Mouse (Mus musculus): Measurements from ENCODE around the gene Arvcf. TPM values are rescaled to one million over a fixed set of nuclear protein-coding genes. Genes with fewer than 3 reads are reported as not detected.

Arvcf gene
- polyA plus RNA-seq, 1 experiment from 2014 or later = 25.6 TPM

GRCm38 (mm10) chr16:18337261-18337660 is 10.7 kb upstream of the Arvcf start:
- no peak for TF ChIP-seq CTCF (IDR thresholded peaks at IDR 0.05)
- H3K27me3 ChIP-seq = no peaks in the 10 kb centered on the region
- POLR2A ChIA-PET = no interaction called here
- ATAC-seq (no peak), DNase-seq (ENCODE audit: low read depth, low spot score) (no peak)
- in situ Hi-C loops (cut with MboI; ENCODE audit: low pct_unique_long_range_greater_than_20kb) = no loop called here
- CTCF ChIA-PET = no interaction called here

GRCm38 (mm10) chr16:18339866-18340265 is 8.1 kb upstream of the Arvcf start:
- H3K27me3 ChIP-seq = no peaks in the 10 kb centered on the region
- ChIA-PET POLR2A (no interaction called here), CTCF (no interaction called here)
- TF ChIP-seq CTCF (IDR thresholded peaks at IDR 0.05) = no peak
- in situ Hi-C loops (cut with MboI; ENCODE audit: low pct_unique_long_range_greater_than_20kb) = loop anchor here (10.0 kb wide), 1 partner anchor 175 kb away; no protein-coding TSS in a partner anchor
- ATAC-seq = no peak
- no peak for DNase-seq (ENCODE audit: low read depth, low spot score)

GRCm38 (mm10) chr16:18341605-18342004 is 6.4 kb upstream of the Arvcf start:
- in situ Hi-C loops (cut with MboI; ENCODE audit: low pct_unique_long_range_greater_than_20kb) = loop anchor here (10.0 kb wide), 1 partner anchor 173 kb away; no protein-coding TSS in a partner anchor
- DNase-seq (ENCODE audit: low read depth, low spot score) = no peak
- ChIA-PET CTCF (no interaction called here), POLR2A (no interaction called here)
- H3K27me3 ChIP-seq = no peaks in the 10 kb centered on the region
- no peak for TF ChIP-seq CTCF (IDR thresholded peaks at IDR 0.05)
- ATAC-seq = no peak

DNA sequence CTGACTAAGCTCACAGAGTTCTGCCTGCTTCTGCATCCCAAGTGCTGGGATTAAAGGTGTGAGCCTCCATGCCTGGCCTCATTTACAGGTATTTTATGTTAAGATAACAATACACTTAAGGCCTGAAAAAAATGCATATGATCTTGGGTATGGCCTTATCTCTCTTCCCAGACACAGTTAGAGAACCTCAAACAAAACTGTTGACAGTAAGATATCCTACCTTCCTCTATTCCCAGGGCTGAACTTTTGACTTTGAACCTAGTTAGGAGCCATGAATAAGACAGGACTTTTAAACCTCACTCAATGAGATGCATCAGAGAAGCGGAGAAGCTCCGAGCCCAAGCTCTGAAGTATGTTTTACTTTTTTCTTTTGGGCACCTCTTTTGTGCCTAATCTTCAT is 5.9 kb upstream of the Arvcf start:
- in situ Hi-C loops (cut with MboI; ENCODE audit: low pct_unique_long_range_greater_than_20kb) = loop anchor here (10.0 kb wide), 1 partner anchor 173 kb away; no protein-coding TSS in a partner anchor
- ChIA-PET CTCF (no interaction called here), POLR2A (no interaction called here)
- no peak for TF ChIP-seq CTCF (IDR thresholded peaks at IDR 0.05)
- ATAC-seq (no peak), DNase-seq (ENCODE audit: low read depth, low spot score) (no peak)
- no peaks in the 10 kb centered on the region for H3K27me3 ChIP-seq

DNA sequence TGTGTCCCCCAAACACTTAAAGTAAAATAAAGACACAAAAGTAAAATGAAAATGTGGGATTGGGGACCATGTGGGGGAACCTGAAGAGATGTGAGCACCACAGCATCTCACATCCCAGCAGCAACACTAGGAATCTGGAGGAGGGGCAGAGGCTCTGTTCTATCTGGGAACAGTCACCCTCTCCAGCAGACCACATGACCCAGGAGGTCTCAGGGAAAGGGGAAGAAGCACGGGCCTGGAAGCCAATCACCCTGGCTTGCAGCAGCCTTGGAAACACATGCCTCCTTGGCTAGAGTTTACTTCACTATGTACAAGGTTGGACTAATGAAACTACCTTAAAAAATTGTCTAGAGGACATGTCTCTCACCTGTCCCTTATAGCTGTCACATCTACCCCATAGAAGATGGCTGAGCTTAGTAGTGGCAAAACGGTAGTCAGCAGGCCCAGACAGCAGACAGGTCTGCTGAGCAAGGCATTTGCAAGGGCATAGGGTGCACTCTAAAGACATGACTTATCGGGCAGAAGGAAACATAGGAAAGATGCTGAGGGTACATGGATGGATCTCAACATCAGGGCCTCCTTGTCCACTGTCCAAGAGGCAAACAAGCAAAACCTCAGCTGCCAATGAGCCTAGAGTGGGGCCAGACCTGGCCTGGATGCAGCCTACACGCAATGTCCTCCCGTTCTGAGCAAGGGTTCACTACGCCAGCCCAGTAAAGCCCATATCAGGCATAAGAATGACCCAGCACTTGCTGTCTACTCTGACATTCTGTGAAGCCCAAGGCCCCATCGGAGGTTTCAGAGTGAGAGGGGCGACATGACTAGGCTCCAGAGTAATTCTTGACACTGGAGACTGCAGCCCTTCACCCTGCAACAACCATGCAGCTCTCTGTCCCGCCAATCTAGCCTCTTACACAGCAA is 5.1 kb upstream of the Arvcf start:
- DNase-seq (ENCODE audit: low read depth, low spot score) (no peak), ATAC-seq (no peak)
- CTCF ChIA-PET = no interaction called here
- no peak for TF ChIP-seq CTCF (IDR thresholded peaks at IDR 0.05)
- in situ Hi-C loops (cut with MboI; ENCODE audit: low pct_unique_long_range_greater_than_20kb) = loop anchor here (10.0 kb wide), 1 partner anchor 172 kb away; no protein-coding TSS in a partner anchor
- no peaks in the 10 kb centered on the region for H3K27me3 ChIP-seq
- POLR2A ChIA-PET = interaction anchor here (1.2 kb wide), 1 partner anchor 62 kb away, joined by 3 read pairs; no protein-coding TSS in a partner anchor

- no peaks in the 10 kb centered on the region for H3K27me3 ChIP-seq
- in situ Hi-C loops (cut with MboI; ENCODE audit: low pct_unique_long_range_greater_than_20kb) = loop anchor here (10.0 kb wide), 1 partner anchor 171 kb away; no protein-coding TSS in a partner anchor
- CTCF ChIA-PET = interaction anchor here (1.1 to 4.7 kb wide), 4 partner anchors 99 to 455 kb away, joined by 3 to 33 read pairs (median 12); no protein-coding TSS in a partner anchor
- DNase-seq (ENCODE audit: low read depth, low spot score) = peak; percentile 61
- POLR2A ChIA-PET = interaction anchor here (1.2 kb wide), 1 partner anchor 61 kb away, joined by 3 read pairs; no protein-coding TSS in a partner anchor
- TF ChIP-seq CTCF (IDR thresholded peaks at IDR 0.05) = no peak
- peak; percentile 88 for ATAC-seq
Observed at GRCm38 (mm10) chr16:18343778-18344177, 4.2 kb upstream of the Arvcf start.

GRCm38 (mm10) chr16:18345243-18345642 is 2.7 kb upstream of the Arvcf start:
- ATAC-seq (peak; percentile 21), DNase-seq (ENCODE audit: low read depth, low spot score) (peak; percentile 43)
- CTCF ChIA-PET = interaction anchor here (1.0 to 4.7 kb wide), 11 partner anchors 12 to 273 kb away, joined by 3 to 33 read pairs (median 4); no protein-coding TSS in a partner anchor
- no peak for TF ChIP-seq CTCF (IDR thresholded peaks at IDR 0.05)
- in situ Hi-C loops (cut with MboI; ENCODE audit: low pct_unique_long_range_greater_than_20kb) = loop anchor here (5.0 to 10.0 kb wide), 2 partner anchors 170 to 267 kb away; no protein-coding TSS in a partner anchor
- H3K27me3 ChIP-seq = no peaks in the 10 kb centered on the region
- POLR2A ChIA-PET = interaction anchor here (0.6 to 1.5 kb wide), 2 partner anchors 66 to 273 kb away, joined by 3 to 6 read pairs; no protein-coding TSS in a partner anchor

DNA sequence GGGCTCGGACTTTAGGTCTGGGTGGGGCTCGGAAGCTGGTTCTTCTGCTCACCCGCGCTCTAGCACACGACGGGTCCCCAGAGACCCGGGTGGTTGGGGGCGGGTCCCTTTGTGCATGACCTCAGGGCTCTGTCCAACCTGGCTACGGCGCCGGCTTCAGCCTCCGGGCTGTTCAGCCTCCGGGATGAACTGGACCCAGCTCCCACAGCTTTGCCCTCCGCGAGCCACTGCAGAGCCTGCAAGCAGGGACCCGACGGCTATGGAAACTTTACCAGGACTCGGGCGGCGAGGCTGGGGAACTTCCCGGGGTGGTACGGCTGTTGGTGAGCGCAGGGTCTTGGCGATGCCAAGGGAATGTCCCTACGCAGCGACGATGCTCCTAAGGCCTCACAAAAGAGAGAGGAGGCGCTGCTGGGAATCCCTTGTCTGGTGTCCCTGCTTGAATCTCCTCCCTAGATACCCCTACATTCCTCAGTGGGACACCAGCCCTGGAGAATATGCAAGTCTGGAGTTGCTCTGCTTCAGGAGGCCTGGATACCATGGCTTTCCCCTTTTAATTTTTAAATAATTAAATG is 706 bp downstream of the Arvcf start:
- no peak for DNase-seq (ENCODE audit: low read depth, low spot score)
- H3K27me3 ChIP-seq = no peaks in the 10 kb centered on the region
- no peak for TF ChIP-seq CTCF (IDR thresholded peaks at IDR 0.05)
- in situ Hi-C loops (cut with MboI; ENCODE audit: low pct_unique_long_range_greater_than_20kb) = loop anchor here (5.0 to 10.0 kb wide), 2 partner anchors 166 to 264 kb away; no protein-coding TSS in a partner anchor
- POLR2A ChIA-PET = interaction anchor here (0.8 to 2.1 kb wide), 3 partner anchors 58 to 76 kb away, joined by 3 to 6 read pairs (median 3); no protein-coding TSS in a partner anchor
- peak; percentile 13 for ATAC-seq
- CTCF ChIA-PET = interaction anchor here (1.0 to 4.7 kb wide), 5 partner anchors 9 to 269 kb away, joined by 3 to 33 read pairs (median 6); no protein-coding TSS in a partner anchor

DNA sequence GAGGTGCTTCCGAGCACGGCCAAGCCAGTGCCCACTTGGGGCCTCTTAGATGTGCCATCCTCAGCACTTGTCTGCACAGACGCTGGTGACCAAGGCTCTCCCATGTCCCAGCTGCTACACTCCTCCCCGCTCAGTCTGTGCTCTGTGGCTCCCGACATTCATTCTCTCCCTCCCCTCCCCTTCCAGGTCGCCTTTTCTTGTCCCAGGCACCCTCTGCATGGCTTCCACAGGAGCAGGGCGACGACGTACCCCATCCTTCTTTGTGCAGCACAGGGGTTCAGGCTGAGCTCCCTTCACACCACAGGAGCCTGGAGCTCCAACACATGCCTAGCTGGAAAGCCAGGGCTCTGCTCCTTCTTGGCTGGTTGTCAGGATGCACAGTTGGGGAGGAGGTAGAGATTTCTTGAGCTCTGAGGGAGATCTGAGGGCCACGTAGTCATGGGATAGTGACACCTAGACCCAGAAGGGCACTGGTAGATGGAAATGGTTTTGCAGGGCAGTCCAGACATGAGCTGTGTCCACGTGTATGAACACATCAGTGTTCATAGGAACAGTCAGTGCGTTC is 1.9 kb downstream of the Arvcf start:
- DNase-seq (ENCODE audit: low read depth, low spot score) = no peak
- TF ChIP-seq CTCF (IDR thresholded peaks at IDR 0.05) = no peak
- ChIA-PET CTCF (interaction anchor here (0.7 to 3.8 kb wide), 5 partner anchors 23 to 94 kb away, joined by 3 to 19 read pairs (median 3); no protein-coding TSS in a partner anchor), POLR2A (no interaction called here)
- in situ Hi-C loops (cut with MboI; ENCODE audit: low pct_unique_long_range_greater_than_20kb) = loop anchor here (5.0 to 10.0 kb wide), 3 partner anchors 37 to 262 kb away; no protein-coding TSS in a partner anchor
- ATAC-seq = no peak
- no peaks in the 10 kb centered on the region for H3K27me3 ChIP-seq
